Comparison of ENCODE assay signal across 8 mouse cellular contexts in the genomic region with DNA sequence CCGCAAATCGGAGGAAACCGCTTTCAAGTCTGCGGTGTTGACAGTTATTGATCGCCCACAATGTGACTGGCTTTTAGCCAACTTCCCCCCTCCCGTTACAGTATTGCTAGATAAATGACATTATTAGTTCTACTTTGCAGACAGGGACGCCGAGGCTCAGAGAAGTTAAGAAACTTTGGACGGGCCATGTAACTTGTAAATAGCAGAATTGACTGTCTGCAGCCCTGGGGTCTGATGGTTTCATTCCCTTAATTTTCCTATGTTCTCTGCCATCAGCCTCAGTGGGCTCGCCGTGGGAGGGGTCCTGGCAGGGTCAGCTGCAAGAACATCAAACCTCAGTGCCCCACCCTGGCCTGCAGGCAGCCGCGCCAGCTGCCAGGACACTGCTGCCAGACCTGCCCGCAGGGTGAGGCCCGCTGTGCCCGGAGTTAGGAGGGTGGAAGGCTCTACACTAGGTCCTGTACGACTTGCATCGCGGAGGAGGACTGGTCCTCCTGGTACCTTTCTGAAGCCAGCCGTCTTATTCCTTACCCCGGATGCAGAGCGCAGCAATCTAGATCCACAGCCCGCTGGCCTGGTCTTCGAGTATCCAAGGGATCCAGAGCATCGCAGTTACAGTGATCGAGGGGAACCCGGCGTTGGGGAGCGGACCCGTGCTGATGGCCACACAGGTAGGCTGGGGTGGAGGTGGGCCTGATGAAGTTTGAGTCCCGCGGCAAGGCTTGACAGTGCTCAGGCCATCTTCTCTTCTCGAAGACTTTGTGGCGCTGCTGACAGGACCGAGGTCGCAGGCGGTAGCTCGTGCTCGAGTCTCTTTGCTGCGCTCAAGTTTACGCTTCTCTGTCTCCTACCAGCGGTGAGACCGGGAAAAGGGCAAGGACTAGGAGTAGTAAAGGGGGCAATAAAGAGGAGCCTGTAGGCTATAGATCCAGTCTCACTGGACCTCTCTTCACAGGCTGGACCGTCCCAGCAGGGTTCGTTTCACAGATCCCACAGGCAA. TPM values are rescaled to one million over a fixed set of nuclear protein-coding genes. Genes with fewer than 3 reads are reported as not detected.
A peak's percentile ranks its signal among the peaks of the same experiment; 100 is the strongest.
DNase-seq lines count a peak whose midpoint lies in the region; ATAC-seq and TF ChIP-seq lines count a peak whose summit lies in the region.

A gene (minus strand): TSS at position 781 of the 1,000 bp plus-strand sequence.

- H3K4me1 ChIP-seq in heart, adult 2 months (ENCODE audit: control insufficient read depth, insufficient read depth, low read length), result no peaks in the 10 kb centered on the region; the same call in 1 of the 2 replicates
- peaks cover 52% of the 10 kb centered on the region for H3K4me1 ChIP-seq in E14TG2a.4 (replicated peaks; ENCODE audit: low read depth, low read length)
- peaks cover 7% of the 10 kb centered on the region; the same call in 1 of the 2 replicates for H3K4me1 ChIP-seq in embryonic facial prominence, embryonic 14.5 days (ENCODE audit: control insufficient read depth, insufficient read depth, low read length)
- H3K4me1 ChIP-seq in limb, embryonic 10.5 days, result peaks cover 40% of the 10 kb centered on the region
- peaks cover 12% of the 10 kb centered on the region for H3K4me1 ChIP-seq in olfactory bulb, adult 2 months (ENCODE audit: control insufficient read depth, insufficient read depth, low read length)

- ATAC-seq in embryonic facial prominence, embryonic 14.5 days (ENCODE audit: low read depth), result no peak
- no peak for ATAC-seq in activated CD4-positive, CD25-positive, alpha-beta regulatory T cell, adult 4 months

- peak within 1 kb of the TSS; percentile 59 for H3K4me3 ChIP-seq in heart, adult 2 months
- peak within 1 kb of the TSS; percentile 85 for H3K4me3 ChIP-seq in E14TG2a.4 (replicated peaks; ENCODE audit: low read length)
- peak within 1 kb of the TSS; percentile 74 for H3K4me3 ChIP-seq in embryonic facial prominence, embryonic 14.5 days (ENCODE audit: low read depth, low read length)
- peak within 1 kb of the TSS; percentile 68 for H3K4me3 ChIP-seq in limb, embryonic 10.5 days
- H3K4me3 ChIP-seq in olfactory bulb, adult 2 months (ENCODE audit: insufficient read depth, low read depth, low read length), result peak within 1 kb of the TSS; percentile 64

- H3K27ac ChIP-seq in heart, adult 2 months, result peak within 1 kb of the TSS; percentile 36
- H3K27ac ChIP-seq in embryonic facial prominence, embryonic 14.5 days (replicated peaks; ENCODE audit: low read depth, low read length), result no peak within 1 kb of the TSS; the same call in 1 of the 2 replicates
- H3K27ac ChIP-seq in limb, embryonic 10.5 days, result peak within 1 kb of the TSS; percentile 89
- no peak within 1 kb of the TSS for H3K27ac ChIP-seq in olfactory bulb, adult 2 months (ENCODE audit: insufficient read depth, low read depth, low read length)

- TF ChIP-seq CTCF in heart, adult 2 months (IDR thresholded peaks at IDR 0.05), result no peak
- TF ChIP-seq CTCF in E14TG2a.4 (conservative IDR thresholded peaks at IDR 0.05; ENCODE audit: low read length), result no peak
- TF ChIP-seq CTCF in olfactory bulb, adult 2 months (IDR thresholded peaks at IDR 0.05; ENCODE audit: insufficient read depth, low read depth, low read length), result no peak

- peak within 1 kb of the TSS; percentile 6 for H3K9ac ChIP-seq in heart, adult 2 months (ENCODE audit: low read depth, low read length)
- H3K9ac ChIP-seq in embryonic facial prominence, embryonic 14.5 days (ENCODE audit: low read depth, low read length), result peak within 1 kb of the TSS; percentile 83

- DNase-seq in heart, adult 2 months, result peak in 1 of 2 experiments; percentile 26
- no peak for DNase-seq in heart, adult 9 months (ENCODE audit: low spot score in 2 of 2)
- DNase-seq in embryonic facial prominence, embryonic 14.5 days (ENCODE audit: low spot score), result peak; percentile 36
- DNase-seq in limb, embryonic 10.5 days (ENCODE audit: low spot score), result peak; percentile 57
- no peak for DNase-seq in right cerebral cortex, postnatal 25 days

- TF ChIP-seq POLR2A in heart, adult 2 months (IDR thresholded peaks at IDR 0.05; ENCODE audit: insufficient read depth, low read depth, low read length), result no peak
- TF ChIP-seq POLR2A in olfactory bulb, adult 2 months (IDR thresholded peaks at IDR 0.05; ENCODE audit: insufficient read depth, low read depth, low read length), result no peak

- peak within 1 kb of the TSS; percentile 98 for H3K4me2 ChIP-seq in embryonic facial prominence, embryonic 14.5 days (ENCODE audit: low read depth, low read length)

- peaks cover 2% of the 10 kb centered on the region; the same call in 1 of the 2 replicates for H3K27me3 ChIP-seq in heart, adult 2 months (ENCODE audit: control insufficient read depth, insufficient read depth, low read length)
- H3K27me3 ChIP-seq in E14TG2a.4 (ENCODE audit: insufficient read depth, low read length), result peaks cover 61% of the 10 kb centered on the region
- peaks cover 26% of the 10 kb centered on the region for H3K27me3 ChIP-seq in embryonic facial prominence, embryonic 14.5 days (replicated peaks; ENCODE audit: control insufficient read depth, insufficient read depth, low read length)
- H3K27me3 ChIP-seq in limb, embryonic 10.5 days (ENCODE audit: low read depth, poor library complexity, severe bottlenecking), result peaks cover 64% of the 10 kb centered on the region

- no peak for TF ChIP-seq EP300 in heart, adult 2 months (IDR thresholded peaks at IDR 0.05; ENCODE audit: insufficient read depth, low read depth, low read length)

- WGBS in heart, adult 2 months, result 10% methylated on average over 45 of the region's 45 CpGs
- 6% methylated on average over 44 of the region's 45 CpGs for WGBS in embryonic facial prominence, embryonic 14.5 days
- 1% methylated on average over 45 of the region's 45 CpGs for WGBS in limb, embryonic 10.5 days
- 12% methylated on average over 45 of the region's 45 CpGs for WGBS in olfactory bulb, adult 2 months

- no peaks in the 10 kb centered on the region for H3K36me3 ChIP-seq in heart, adult 2 months (ENCODE audit: control insufficient read depth, insufficient read depth, low read length)
- H3K36me3 ChIP-seq in E14TG2a.4 (ENCODE audit: insufficient read depth, low read length), result peaks cover 9% of the 10 kb centered on the region
- H3K36me3 ChIP-seq in embryonic facial prominence, embryonic 14.5 days (ENCODE audit: control insufficient read depth, insufficient read depth, low read length), result peaks cover 9% of the 10 kb centered on the region; the same call in 1 of the 2 replicates
- no peaks in the 10 kb centered on the region for H3K36me3 ChIP-seq in limb, embryonic 10.5 days

- intact Hi-C loops in heart, adult 2 months (cut with DNase I), result no loop called here

- peaks cover 14% of the 10 kb centered on the region for H3K9me3 ChIP-seq in E14TG2a.4 (ENCODE audit: low read length)
- no peaks in the 10 kb centered on the region for H3K9me3 ChIP-seq in embryonic facial prominence, embryonic 14.5 days (ENCODE audit: control insufficient read depth, low read length)
- H3K9me3 ChIP-seq in limb, embryonic 10.5 days (replicated peaks), result no peaks in the 10 kb centered on the region

- H3K79me2 ChIP-seq in heart, adult 2 months (replicated peaks; ENCODE audit: control insufficient read depth, insufficient read depth, low read length), result no peaks in the 10 kb centered on the region

RNA-seq across cellular contexts. Expression of the gene that starts here (rescaled TPM):
- total RNA-seq in heart, adult 2 months (2021), result under 1 TPM in 1 of 2 experiments, not detected in 1; 0.18 TPM
- polyA plus RNA-seq in heart, adult 2 months (2012; rRNA removed), result 0.41 and 0.84 TPM in 2 replicates
- polyA plus RNA-seq in embryonic facial prominence, embryonic 14.5 days (2014; fragmentation: Nextera tagmentation; extraction: Ambion mirVana), result 0.54 and 0.89 TPM in 2 replicates
- polyA plus RNA-seq in limb, embryonic 10.5 days (2016; fragmentation: Nextera tagmentation; extraction: Ambion mirVana), result 0.21 and 0.54 TPM in 2 replicates
- polyA plus RNA-seq in olfactory bulb, adult 2 months (2012; ENCODE audit: insufficient read depth, insufficient read length, low replicate concordance, missing spikeins), result not detected in 2 replicates
- under 1 TPM in 1 of 2 experiments, not detected in 1; 0.26 TPM for polyA plus RNA-seq in activated CD4-positive, CD25-positive, alpha-beta regulatory T cell, adult 4 months (2017; shearing (Covaris generic))

Comparison
In these comparisons a context has a peak if more than half of its experiments do, and no peak if none do; other contexts are left out.
1. Peak in DNase-seq, H3K4me3 ChIP-seq, H3K9ac ChIP-seq and H3K4me2 ChIP-seq in embryonic facial prominence, embryonic 14.5 days; RNA of the gene not detected or under 1 TPM.
2. Peak in DNase-seq, H3K4me3 ChIP-seq and H3K27ac ChIP-seq in limb, embryonic 10.5 days; RNA of the gene not detected or under 1 TPM.